Mouse (Mus musculus) forebrain, embryonic 12.5 days (tissue): ENCODE measurements around the gene Mau2. TPM values are rescaled to one million over a fixed set of nuclear protein-coding genes. Genes with fewer than 3 reads are reported as not detected.
"Not testable (repeated sequence)": the region's sequence is repeated elsewhere in the genome, so short reads cannot be mapped to it uniquely, and the experiment has no call there.

Experiments used
- ATAC-seq: fragments of 200-750 bp; cut with Nextera tagmentation; 2 replicates; pipeline ENCODE4 v1.8.0; 2017; ENCODE audit warnings: moderate TSS enrichment; ENCODE audit not compliant: low FRiP score
- H3K27ac ChIP-seq: fragments of 300-500 bp; sonication (generic); 2 replicates; pipeline ENCODE4 v1.5.1; 2016; ENCODE audit warnings: mild to moderate bottlenecking
- H3K27me3 ChIP-seq: fragments of 300-500 bp; sonication (generic); 2 replicates; pipeline ENCODE4 v1.6.1; 2016; ENCODE audit warnings: mild to moderate bottlenecking
- H3K36me3 ChIP-seq: fragments of 300-500 bp; sonication (generic); replicated peaks from 2 replicates; pipeline ENCODE4 v1.6.1; 2016; ENCODE audit warnings: mild to moderate bottlenecking
- H3K4me1 ChIP-seq: fragments of 300-500 bp; sonication (generic); 2 replicates; pipeline ENCODE4 v1.6.1; 2016
- H3K4me2 ChIP-seq: fragments of 300-500 bp; sonication (generic); 2 replicates; pipeline ENCODE4 v1.6.1; 2016; ENCODE audit warnings: mild to moderate bottlenecking, moderate library complexity
- H3K4me3 ChIP-seq: fragments of 300-500 bp; sonication (generic); replicated peaks from 2 replicates; pipeline ENCODE4 v1.5.1; 2016; ENCODE audit warnings: mild to moderate bottlenecking
- H3K9ac ChIP-seq: fragments of 300-500 bp; sonication (generic); 2 replicates; pipeline ENCODE4 v1.6.1; 2016; ENCODE audit warnings: mild to moderate bottlenecking
- H3K9me3 ChIP-seq: fragments of 300-500 bp; sonication (generic); 2 replicates; pipeline ENCODE4 v1.6.1; 2016
- whole genome bisulfite sequencing: fragments of 180-500 bp; shearing (Covaris S2); methylation state at CpG from one replicate; pipeline ENCODE4 v1.1.7; 2016; 5-methylcytosine and 5-hydroxymethylcytosine counted together
- polyA plus RNA-seq: library from polyadenylated mRNA; unstranded; fragments of >200 nt; fragmentation: Nextera tagmentation; extraction: Ambion mirVana; gene quantifications from 2 replicates; pipeline ENCODE4 v1.2.1, GENCODE M21; 2016

The Mau2 gene
- polyA plus RNA-seq, 1 experiment from 2014 or later: 67.6 TPM

- peaks cover 22% of the 10 kb centered on the region for H3K4me1 ChIP-seq
- H3K4me3 ChIP-seq: peak within 1 kb of the TSS; percentile 92
- no peaks in the 10 kb centered on the region for H3K9me3 ChIP-seq
- H3K36me3 ChIP-seq: 0 out of 2 replicates have a peak, but pooled peaks cover 9% of the 10 kb centered on the region
- peak within 1 kb of the TSS; percentile 92 for H3K27ac ChIP-seq
- H3K27me3 ChIP-seq: no peaks in the 10 kb centered on the region
- peak; percentile 100 for ATAC-seq
- H3K9ac ChIP-seq: peak within 1 kb of the TSS; percentile 82
- peak within 1 kb of the TSS; percentile 89 for H3K4me2 ChIP-seq
- under 1% methylated on average over 86 of the region's 87 CpGs for WGBS
Observed at GRCm38 (mm10) chr8:69995776-69996588, 46.6 kb downstream of the Mau2 start, which contains the start of gene Gatad2a. Gene Gatad2a (minus strand): TSS chr8:69996384.

DNA sequence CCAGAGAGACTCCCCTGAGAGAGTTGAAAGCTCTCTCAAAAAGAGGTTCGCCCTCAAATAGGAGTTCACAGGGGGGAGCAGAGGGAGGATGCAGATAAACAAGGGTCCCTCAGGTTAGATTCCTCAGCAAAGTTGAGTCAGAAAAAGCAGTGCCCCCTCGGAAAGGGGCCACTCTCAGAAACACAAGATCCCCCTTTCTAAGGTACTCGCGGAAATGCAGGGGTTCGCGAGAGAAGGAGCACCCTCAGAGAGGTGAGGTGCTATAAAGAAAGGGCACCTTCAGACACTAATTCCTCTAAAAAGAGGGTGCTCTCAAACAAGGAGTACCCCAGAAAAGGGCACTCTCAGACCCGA, 47.1 kb downstream of the Mau2 start:
- H3K36me3 ChIP-seq: 0 out of 2 replicates have a peak, but pooled peaks cover 9% of the 10 kb centered on the region
- H3K9me3 ChIP-seq: no peaks in the 10 kb centered on the region
- H3K4me2 ChIP-seq: peak overlapping the region; percentile 89
- 0% methylated on average over 7 of the region's 7 CpGs for WGBS
- H3K4me1 ChIP-seq: peaks cover 22% of the 10 kb centered on the region
- peak overlapping the region; percentile 92 for H3K4me3 ChIP-seq
- peak overlapping the region; percentile 92 for H3K27ac ChIP-seq
- no peak for ATAC-seq
- no peaks in the 10 kb centered on the region for H3K27me3 ChIP-seq
- H3K9ac ChIP-seq: peak overlapping the region; percentile 82

DNA sequence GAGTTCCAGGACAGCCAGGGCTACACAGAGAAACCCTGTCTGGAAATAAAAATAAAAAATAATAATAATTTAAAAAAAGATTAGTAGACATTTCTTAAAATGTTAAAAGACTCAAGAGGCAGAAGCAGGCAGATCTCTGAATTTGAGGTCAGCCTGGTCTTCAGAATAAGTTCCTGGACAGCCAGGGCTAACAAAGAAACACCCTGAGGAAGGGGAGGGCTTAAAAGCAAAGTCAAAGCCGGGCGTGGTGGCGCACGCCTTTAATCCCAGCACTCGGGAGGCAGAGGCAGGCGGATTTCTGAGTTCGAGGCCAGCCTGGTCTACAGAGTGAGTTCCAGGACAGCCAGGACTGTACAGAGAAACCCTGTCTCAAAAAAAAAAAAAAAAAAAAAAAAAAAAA, 53.6 kb downstream of the Mau2 start:
- not testable (repeated sequence) for ATAC-seq, H3K4me2 ChIP-seq, H3K4me3 ChIP-seq, H3K4me1 ChIP-seq, H3K9ac ChIP-seq, H3K27ac ChIP-seq, H3K27me3 ChIP-seq, H3K36me3 ChIP-seq, H3K9me3 ChIP-seq
- WGBS: 97% methylated on average over 6 of the region's 7 CpGs

DNA sequence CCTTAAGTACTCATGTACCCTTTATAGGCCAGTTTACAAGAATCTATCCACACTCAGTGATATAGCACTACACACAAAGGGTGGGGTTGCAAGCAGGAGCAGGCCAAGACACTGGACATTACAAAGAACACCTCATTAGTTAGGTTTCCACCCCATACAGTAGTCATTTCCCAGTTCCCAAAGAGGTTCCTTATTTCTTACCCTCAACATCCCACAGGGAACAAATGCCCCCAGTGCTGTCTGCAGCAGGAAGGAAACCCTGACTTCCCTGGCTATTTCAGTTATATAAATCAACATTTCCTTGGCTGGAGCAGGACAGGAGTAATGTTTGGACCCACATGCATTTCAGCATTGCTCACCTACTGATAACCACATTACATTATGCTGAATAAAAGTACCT, 54.8 kb downstream of the Mau2 start:
- H3K4me1 ChIP-seq: no peaks in the 10 kb centered on the region
- no peak overlapping the region for H3K4me2 ChIP-seq
- H3K9ac ChIP-seq: no peak overlapping the region
- no peak for ATAC-seq
- H3K9me3 ChIP-seq: no peaks in the 10 kb centered on the region
- H3K27me3 ChIP-seq: no peaks in the 10 kb centered on the region
- H3K36me3 ChIP-seq: 0 out of 2 replicates have a peak, but pooled peaks cover 7% of the 10 kb centered on the region
- H3K27ac ChIP-seq: no peak overlapping the region
- no peak overlapping the region for H3K4me3 ChIP-seq

DNA sequence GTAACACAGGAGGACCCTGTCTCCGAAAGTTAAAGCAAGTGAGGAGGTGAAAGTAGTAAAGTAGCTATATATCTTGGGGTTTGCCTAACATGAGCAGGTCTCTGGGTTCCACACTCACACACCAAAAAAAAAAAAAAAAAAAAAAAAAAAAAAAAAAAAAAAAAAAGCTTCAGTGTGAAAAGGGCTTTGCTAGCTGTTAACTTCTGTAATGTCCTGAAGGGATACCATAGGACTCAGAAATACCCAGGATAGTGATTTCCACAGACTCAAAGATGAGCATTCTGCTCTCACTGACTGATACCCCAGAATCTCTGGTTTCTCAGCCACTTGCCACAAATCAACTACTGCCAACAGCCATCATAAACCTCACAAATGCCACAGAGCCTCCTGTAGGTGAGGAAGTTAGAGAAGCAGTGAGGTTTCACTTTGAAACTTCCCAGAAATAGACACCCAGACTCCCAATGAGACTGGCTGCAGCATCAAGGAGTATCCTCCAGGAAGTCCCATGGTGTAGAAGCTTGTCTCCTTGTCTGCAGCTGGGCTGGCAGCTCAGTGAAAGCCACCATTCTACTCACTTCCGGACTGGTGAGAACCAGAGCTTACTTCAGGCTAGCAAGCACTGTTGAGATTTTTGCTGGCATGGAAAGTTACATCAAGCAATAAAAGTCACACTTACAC, 57.5 kb downstream of the Mau2 start:
- Histone ChIP-seq H3K27ac (no peak overlapping the region), H3K4me1 (no peaks in the 10 kb centered on the region), H3K9me3 (no peaks in the 10 kb centered on the region), H3K27me3 (no peaks in the 10 kb centered on the region), H3K4me3 (no peak overlapping the region), H3K36me3 (no peaks in the 10 kb centered on the region), H3K9ac (no peak overlapping the region), H3K4me2 (no peak overlapping the region)
- 98% methylated on average over 2 of the region's 2 CpGs for WGBS
- ATAC-seq: no peak

- Histone ChIP-seq H3K36me3 (no peaks in the 10 kb centered on the region), H3K9me3 (no peaks in the 10 kb centered on the region), H3K27me3 (no peaks in the 10 kb centered on the region), H3K27ac (no peak overlapping the region), H3K4me1 (peaks cover 7% of the 10 kb centered on the region), H3K9ac (no peak overlapping the region), H3K4me3 (no peak overlapping the region), H3K4me2 (no peak overlapping the region)
- ATAC-seq: no peak
- WGBS: 95% methylated on average over 4 of the region's 4 CpGs
Observed at GRCm38 (mm10) chr8:69978456-69978855, 64.1 kb downstream of the Mau2 start.

DNA sequence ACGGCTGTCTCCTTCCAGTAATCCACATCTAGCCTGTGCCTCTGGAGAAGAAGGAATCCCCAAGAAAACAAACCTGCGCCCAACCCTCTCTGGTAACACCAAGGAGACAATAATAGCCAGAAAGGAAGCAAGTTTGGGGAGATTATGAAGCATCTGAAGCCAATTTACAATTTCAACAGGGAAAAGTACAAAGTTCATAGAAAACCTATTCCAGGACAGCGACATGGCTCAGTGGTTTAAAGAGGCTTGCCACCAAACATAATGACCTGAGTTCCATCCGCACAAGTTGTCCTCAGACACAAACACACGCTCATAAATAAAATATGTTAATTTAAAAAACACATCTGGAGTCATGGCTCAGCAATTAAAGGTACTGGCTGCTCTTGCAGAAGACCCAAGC, 67.7 kb downstream of the Mau2 start:
- 38% methylated on average over 5 of the region's 5 CpGs for WGBS
- 0 out of 2 replicates have a peak overlapping the region, but pooled peaks have one; percentile 89 for H3K27ac ChIP-seq
- no peaks in the 10 kb centered on the region for H3K27me3 ChIP-seq

DNA sequence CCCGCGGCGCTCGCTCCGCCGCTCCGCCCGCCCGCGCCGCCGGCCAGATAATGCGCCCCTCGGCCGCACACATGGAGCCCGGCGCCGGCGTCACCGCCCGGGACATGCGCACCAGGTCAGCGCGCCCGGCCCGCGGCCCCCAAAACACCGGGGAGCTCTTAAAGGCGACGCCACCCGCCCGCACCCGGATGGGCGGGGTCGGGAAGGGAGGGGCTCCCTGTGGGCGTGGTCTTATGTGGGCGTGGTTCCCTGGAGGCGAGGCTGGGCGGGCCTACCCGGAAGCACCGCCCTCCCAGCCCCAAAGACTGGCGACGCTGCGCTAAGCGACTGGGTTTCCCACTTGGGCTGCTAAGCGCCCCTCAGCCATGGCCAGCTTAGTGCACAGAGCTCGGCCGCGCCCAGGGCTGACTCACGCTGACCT, 68.3 kb downstream of the Mau2 start:
- ATAC-seq: peak; percentile 96
- Histone ChIP-seq H3K9ac (peak overlapping the region; percentile 89), H3K4me1 (peaks cover 38% of the 10 kb centered on the region), H3K36me3 (no peaks in the 10 kb centered on the region), H3K9me3 (no peaks in the 10 kb centered on the region), H3K4me2 (peak overlapping the region; percentile 78), H3K27ac (peak overlapping the region; percentile 89; the same call in 1 of the 2 replicates), H3K4me3 (peak overlapping the region; percentile 94), H3K27me3 (no peaks in the 10 kb centered on the region)
- under 1% methylated on average over 49 of the region's 50 CpGs for WGBS

More for the DNA sequence above, 67.7 kb downstream of the Mau2 start:
- Histone ChIP-seq H3K4me1 (peaks cover 38% of the 10 kb centered on the region), H3K9me3 (no peaks in the 10 kb centered on the region), H3K4me3 (peak overlapping the region; percentile 94), H3K36me3 (no peaks in the 10 kb centered on the region), H3K4me2 (peak overlapping the region; percentile 78), H3K9ac (peak overlapping the region; percentile 89)
- no peak for ATAC-seq

DNA sequence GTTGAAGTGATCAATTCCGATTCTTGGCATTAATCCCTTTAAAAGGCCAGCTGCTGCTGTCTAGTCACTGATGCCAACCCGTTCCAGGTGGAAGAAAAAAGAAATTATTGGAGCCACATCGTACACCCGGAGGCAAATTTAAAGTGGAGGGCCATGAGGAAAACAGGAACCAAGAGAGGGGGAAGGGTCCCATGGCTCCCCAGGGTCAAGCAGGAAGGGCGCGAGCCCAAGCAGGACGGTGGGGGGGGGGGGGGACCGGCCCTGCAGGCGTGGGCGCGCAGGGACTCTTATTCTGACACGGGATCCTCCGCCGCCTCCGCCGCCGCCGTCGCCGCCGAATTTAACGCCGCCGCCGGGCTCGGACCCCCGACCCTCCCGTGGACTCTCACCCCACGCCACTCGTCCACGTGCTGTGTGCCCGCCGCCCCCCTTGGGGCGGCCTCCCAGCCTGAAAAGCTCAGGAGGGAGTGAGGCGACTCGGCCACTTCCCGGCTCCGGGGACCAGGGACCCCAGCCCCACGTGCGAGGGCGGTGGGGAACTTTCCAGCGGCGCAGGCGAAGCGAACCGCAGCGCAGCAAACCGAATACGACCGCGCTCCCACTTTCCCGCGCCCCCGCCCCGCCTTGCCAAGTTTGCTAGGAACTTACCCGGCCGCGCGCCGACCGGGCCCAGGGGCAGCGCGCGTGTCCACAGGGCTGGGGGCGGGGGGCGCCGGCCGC, 68.9 kb downstream of the Mau2 start:
- peak overlapping the region; percentile 89 for H3K27ac ChIP-seq
- under 1% methylated on average over 48 of the region's 68 CpGs for WGBS
- H3K9ac ChIP-seq: peak overlapping the region; percentile 89
- H3K4me3 ChIP-seq: peak overlapping the region; percentile 94
- no peaks in the 10 kb centered on the region for H3K9me3 ChIP-seq
- H3K4me2 ChIP-seq: peak overlapping the region; percentile 78
- H3K4me1 ChIP-seq: peaks cover 38% of the 10 kb centered on the region
- H3K27me3 ChIP-seq: no peaks in the 10 kb centered on the region
- no peaks in the 10 kb centered on the region for H3K36me3 ChIP-seq
- ATAC-seq: peak; percentile 67

- WGBS: 12% methylated on average over 7 of the region's 7 CpGs
- ATAC-seq: no peak
Observed at GRCm38 (mm10) chr8:69973063-69973441, 69.5 kb downstream of the Mau2 start.

GRCm38 (mm10) chr8:69970880-69971279, 71.7 kb downstream of the Mau2 start:
- H3K9me3 ChIP-seq: no peaks in the 10 kb centered on the region
- H3K4me3 ChIP-seq: no peak overlapping the region
- no peaks in the 10 kb centered on the region for H3K27me3 ChIP-seq
- no peak overlapping the region; the same call in 1 of the 2 replicates for H3K9ac ChIP-seq
- H3K4me2 ChIP-seq: no peak overlapping the region; the same call in 1 of the 2 replicates
- ATAC-seq: no peak
- H3K4me1 ChIP-seq: peaks cover 39% of the 10 kb centered on the region
- H3K36me3 ChIP-seq: 0 out of 2 replicates have a peak, but pooled peaks cover 8% of the 10 kb centered on the region
- H3K27ac ChIP-seq: no peak overlapping the region
- 90% methylated on average over 2 of the region's 2 CpGs for WGBS

More at GRCm38 (mm10) chr8:69973063-69973441, 69.5 kb downstream of the Mau2 start:
- Histone ChIP-seq H3K27me3 (no peaks in the 10 kb centered on the region), H3K27ac (peak overlapping the region; percentile 89), H3K4me2 (peak overlapping the region; percentile 78), H3K9me3 (no peaks in the 10 kb centered on the region), H3K4me1 (peaks cover 38% of the 10 kb centered on the region), H3K4me3 (peak overlapping the region; percentile 94), H3K36me3 (no peaks in the 10 kb centered on the region), H3K9ac (peak overlapping the region; percentile 89)
